Mouse (Mus musculus) frontal cortex, postnatal 14 days (tissue): ENCODE measurements around the gene Krtdap.

Experiments used
- DNase-seq, 2 experiments: peaks; one replicate each; pipeline ENCODE4 v3.0.0; 2022; ENCODE audit warnings: low spot score in 2 of 2

Gene Krtdap

GRCm38 (mm10) chr7:30840306-30840705 is 52.6 kb downstream of the Krtdap start:
- no peak for DNase-seq
